Mouse (Mus musculus) heart, adult 2 months (tissue): Measurements from ENCODE around the gene Art3.

Source experiments
- CTCF ChIP-seq: fragments of 200-600 bp; IDR thresholded peaks from 2 replicates; pipeline ENCODE4 v1.8.1; 2022; ENCODE audit warnings: antibody characterized with exemption, mild to moderate bottlenecking, moderate library complexity
- EP300 ChIP-seq: fragments of 200-500 bp; IDR thresholded peaks from 2 replicates; pipeline ENCODE4 v1.6.1; 2011; ENCODE audit warnings: low read depth, low read length, control low read depth; ENCODE audit not compliant: insufficient read depth

DNA sequence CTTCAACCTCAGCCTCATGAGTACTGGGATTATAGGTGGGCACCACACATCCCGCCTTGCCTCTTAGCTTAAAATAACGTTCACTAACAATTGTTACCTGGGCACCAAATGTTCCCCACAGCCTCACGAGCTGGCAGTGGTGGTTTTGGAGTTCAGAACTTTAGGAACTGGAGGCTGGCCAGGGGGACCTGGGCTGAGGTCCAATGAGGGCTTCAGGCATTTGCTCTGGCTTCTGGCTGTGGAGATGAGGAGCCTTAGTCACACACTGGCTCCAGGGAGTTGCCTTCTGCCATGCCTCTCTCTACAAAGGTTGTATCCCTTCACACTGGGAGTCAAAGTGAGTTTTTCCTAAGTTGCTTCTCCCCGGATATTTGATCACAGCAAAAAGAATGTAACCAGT lies 49.1 kb upstream of the Art3 start:
- TF ChIP-seq CTCF (no peak), EP300 (no peak)
